14 mouse cellular contexts compared by ENCODE assay signal in genomic region chr16:84956690-84957089, GRCm38 (mm10).
DNase-seq lines count a peak whose midpoint lies in the region; ATAC-seq and TF ChIP-seq lines count a peak whose summit lies in the region.
"Had no signal": no experiment of that assay in that cellular context is flagged by ENCODE, and none has a peak within 500 bp of the region (broad histone marks: within the 10 kb centered on the region; RNA-seq: fewer than 3 reads in every experiment).

No protein-coding gene starts in this region.

- peaks cover 41% of the 10 kb centered on the region for H3K36me3 ChIP-seq in heart, embryonic 15.5 days
- H3K36me3 ChIP-seq in heart, embryonic 10.5 days: peaks cover 66% of the 10 kb centered on the region
- peaks cover 46% of the 10 kb centered on the region for H3K36me3 ChIP-seq in midbrain, embryonic 10.5 days
- H3K36me3 ChIP-seq in midbrain, embryonic 11.5 days (ENCODE audit: control insufficient read depth, insufficient read depth, low read length): peaks cover 8% of the 10 kb centered on the region; the same call in 1 of the 2 replicates
- H3K36me3 ChIP-seq in limb, embryonic 10.5 days: peaks cover 58% of the 10 kb centered on the region
- peaks cover 4% of the 10 kb centered on the region for H3K36me3 ChIP-seq in stomach, postnatal 0 days (ENCODE audit: control insufficient read depth, insufficient read depth, low read length)

- 84% methylated on average over 2 of the region's 2 CpGs for WGBS in heart, embryonic 15.5 days
- 80% methylated on average over 2 of the region's 2 CpGs for WGBS in heart, embryonic 10.5 days
- WGBS in midbrain, embryonic 10.5 days: 91% methylated on average over 2 of the region's 2 CpGs
- WGBS in midbrain, embryonic 11.5 days: 88% methylated on average over 2 of the region's 2 CpGs
- 97% methylated on average over 2 of the region's 2 CpGs for WGBS in limb, embryonic 10.5 days
- 86% methylated on average over 2 of the region's 2 CpGs for WGBS in stomach, postnatal 0 days

- H3K4me3 ChIP-seq in heart, embryonic 15.5 days: no peak overlapping the region
- H3K4me3 ChIP-seq in heart, embryonic 10.5 days: no peak overlapping the region
- no peak overlapping the region for H3K4me3 ChIP-seq in midbrain, embryonic 10.5 days
- H3K4me3 ChIP-seq in midbrain, embryonic 11.5 days (ENCODE audit: low read depth, low read length): no peak overlapping the region
- H3K4me3 ChIP-seq in limb, embryonic 10.5 days: no peak overlapping the region
- H3K4me3 ChIP-seq in stomach, postnatal 0 days (ENCODE audit: low read depth, low read length): no peak overlapping the region

- no peak for ATAC-seq in heart, embryonic 15.5 days (replicated peaks; ENCODE audit: insufficient number of reproducible peaks, insufficient read depth, low FRiP score, low read depth)
- no peak for ATAC-seq in midbrain, embryonic 11.5 days (ENCODE audit: low FRiP score)
- ATAC-seq in stomach, postnatal 0 days (ENCODE audit: low FRiP score, low TSS enrichment): 0 out of 2 replicates have a peak, but pooled peaks have one; percentile 41

- H3K9me3 ChIP-seq in heart, embryonic 15.5 days (replicated peaks): no peaks in the 10 kb centered on the region
- no peaks in the 10 kb centered on the region for H3K9me3 ChIP-seq in heart, embryonic 10.5 days
- H3K9me3 ChIP-seq in midbrain, embryonic 10.5 days (replicated peaks): no peaks in the 10 kb centered on the region
- no peaks in the 10 kb centered on the region for H3K9me3 ChIP-seq in midbrain, embryonic 11.5 days (ENCODE audit: control insufficient read depth, low read length)
- H3K9me3 ChIP-seq in limb, embryonic 10.5 days (replicated peaks): no peaks in the 10 kb centered on the region
- H3K9me3 ChIP-seq in stomach, postnatal 0 days (ENCODE audit: control insufficient read depth, low read length): no peaks in the 10 kb centered on the region

- no peak for DNase-seq in heart, embryonic 10.5 days (ENCODE audit: low spot score)
- no peak for DNase-seq in midbrain, embryonic 10.5 days (ENCODE audit: low spot score)
- no peak for DNase-seq in midbrain, embryonic 11.5 days (ENCODE audit: low spot score, missing footprints)
- DNase-seq in limb, embryonic 10.5 days (ENCODE audit: low spot score): peak; percentile 23
- no peak for DNase-seq in stomach, postnatal 0 days (ENCODE audit: low spot score)
- DNase-seq in embryo, embryonic 10.5 days (ENCODE audit: low spot score): no peak
- DNase-seq: adrenal gland, postnatal 36 days; cerebellum, adult 8-10 months; gastrocnemius, postnatal 36 days; kidney, adult 18-20 months; liver; lung, postnatal 36 days; right cerebral cortex, postnatal 14 days had no signal

- no peaks in the 10 kb centered on the region for H3K27me3 ChIP-seq in heart, embryonic 15.5 days
- H3K27me3 ChIP-seq in heart, embryonic 10.5 days (ENCODE audit: insufficient read depth, poor library complexity, severe bottlenecking): no peaks in the 10 kb centered on the region
- no peaks in the 10 kb centered on the region for H3K27me3 ChIP-seq in midbrain, embryonic 10.5 days (ENCODE audit: low read depth, poor library complexity, severe bottlenecking)
- H3K27me3 ChIP-seq in midbrain, embryonic 11.5 days (ENCODE audit: control insufficient read depth, insufficient read depth, low read length): no peaks in the 10 kb centered on the region
- no peaks in the 10 kb centered on the region for H3K27me3 ChIP-seq in limb, embryonic 10.5 days (ENCODE audit: low read depth, poor library complexity, severe bottlenecking)
- H3K27me3 ChIP-seq in stomach, postnatal 0 days (ENCODE audit: control insufficient read depth, insufficient read depth, low read length): no peaks in the 10 kb centered on the region

- peaks cover 12% of the 10 kb centered on the region for H3K4me1 ChIP-seq in heart, embryonic 15.5 days (replicated peaks)
- H3K4me1 ChIP-seq in heart, embryonic 10.5 days: peaks cover 10% of the 10 kb centered on the region
- peaks cover 24% of the 10 kb centered on the region for H3K4me1 ChIP-seq in midbrain, embryonic 10.5 days
- H3K4me1 ChIP-seq in midbrain, embryonic 11.5 days (ENCODE audit: control insufficient read depth, insufficient read depth, low read length): no peaks in the 10 kb centered on the region; the same call in 1 of the 2 replicates
- H3K4me1 ChIP-seq in limb, embryonic 10.5 days: 0 out of 2 replicates have a peak, but pooled peaks cover 3% of the 10 kb centered on the region
- 0 out of 2 replicates have a peak, but pooled peaks cover 2% of the 10 kb centered on the region for H3K4me1 ChIP-seq in stomach, postnatal 0 days (replicated peaks; ENCODE audit: control insufficient read depth, insufficient read depth)

- no peak for TF ChIP-seq CTCF in stomach, postnatal 0 days (IDR thresholded peaks at IDR 0.05; ENCODE audit: low read depth)

- H3K27ac ChIP-seq in heart, embryonic 15.5 days: no peak overlapping the region
- no peak overlapping the region for H3K27ac ChIP-seq in heart, embryonic 10.5 days
- H3K27ac ChIP-seq in midbrain, embryonic 10.5 days (replicated peaks): 0 out of 2 replicates have a peak overlapping the region, but pooled peaks have one; percentile 17
- no peak overlapping the region for H3K27ac ChIP-seq in midbrain, embryonic 11.5 days (ENCODE audit: low read depth, low read length)
- no peak overlapping the region for H3K27ac ChIP-seq in limb, embryonic 10.5 days
- H3K27ac ChIP-seq in stomach, postnatal 0 days (replicated peaks): no peak overlapping the region

- 0 out of 2 replicates have a peak overlapping the region, but pooled peaks have one; percentile 3 for H3K4me2 ChIP-seq in heart, embryonic 15.5 days
- no peak overlapping the region for H3K4me2 ChIP-seq in midbrain, embryonic 11.5 days
- H3K4me2 ChIP-seq in stomach, postnatal 0 days (replicated peaks; ENCODE audit: low read depth): no peak overlapping the region

- H3K9ac ChIP-seq in heart, embryonic 15.5 days: no peak overlapping the region
- H3K9ac ChIP-seq in midbrain, embryonic 11.5 days (ENCODE audit: low read length): no peak overlapping the region
- H3K9ac ChIP-seq in stomach, postnatal 0 days (ENCODE audit: low read length): no peak overlapping the region

- TF ChIP-seq EP300 in stomach, postnatal 0 days (optimal IDR thresholded peaks at IDR 0.05): no peak
